Mouse (Mus musculus) limb, embryonic 14.5 days (tissue): ENCODE measurements at regions not wholly inside any gene's neighbourhood (a gene's known extent, or its start where the extent isn't known, plus 50 kb on each side); places are given as distances from the start of the nearest gene placed in this dataset.

ENCODE experiments used
- ATAC-seq: fragments of 200-750 bp; cut with Nextera tagmentation; 2 replicates; pipeline ENCODE4 v1.8.0; 2017; ENCODE audit warnings: low read depth, moderate number of reproducible peaks, moderate TSS enrichment; ENCODE audit not compliant: low FRiP score
- DNase-seq: peaks from one replicate; pipeline ENCODE4 v3.0.0-alpha.2; 2015; ENCODE audit warnings: low spot score
- H3K27ac ChIP-seq: fragments of 300-500 bp; sonication (generic); replicated peaks from 2 replicates; pipeline ENCODE4 v1.5.1; 2014; ENCODE audit warnings: low read depth, mild to moderate bottlenecking, low read length, moderate library complexity, mixed read lengths
- H3K27me3 ChIP-seq: fragments of 300-500 bp; sonication (generic); 2 replicates; pipeline ENCODE4 v1.6.1; 2014; ENCODE audit warnings: low read length, mixed read lengths; ENCODE audit not compliant: control insufficient read depth, insufficient read depth
- H3K36me3 ChIP-seq: fragments of 300-500 bp; sonication (generic); 2 replicates; pipeline ENCODE4 v1.6.1; 2014; ENCODE audit warnings: mild to moderate bottlenecking, low read length, moderate library complexity, mixed read lengths; ENCODE audit not compliant: control insufficient read depth, insufficient read depth
- H3K4me1 ChIP-seq: fragments of 300-500 bp; sonication (generic); 2 replicates; pipeline ENCODE4 v1.6.1; 2014; ENCODE audit warnings: antibody characterized with exemption, low read length, mixed read lengths; ENCODE audit not compliant: control insufficient read depth, insufficient read depth
- H3K4me2 ChIP-seq: fragments of 300-500 bp; sonication (generic); replicated peaks from 2 replicates; pipeline ENCODE4 v1.6.1; 2014; ENCODE audit warnings: low read depth, mild to moderate bottlenecking, low read length, moderate library complexity; ENCODE audit not compliant: severe bottlenecking
- H3K4me3 ChIP-seq: fragments of 300-500 bp; sonication (generic); replicated peaks from 2 replicates; pipeline ENCODE4 v1.5.1; 2014; ENCODE audit warnings: low read length
- H3K9ac ChIP-seq: fragments of 300-500 bp; sonication (generic); 2 replicates; pipeline ENCODE4 v1.6.1; 2014; ENCODE audit warnings: mild to moderate bottlenecking, low read depth, low read length, moderate library complexity; ENCODE audit not compliant: severe bottlenecking
- H3K9me3 ChIP-seq: fragments of 300-500 bp; sonication (generic); 2 replicates; pipeline ENCODE4 v1.6.1; 2016; ENCODE audit warnings: low read length; ENCODE audit not compliant: control insufficient read depth
- POLR2A ChIP-seq: fragments of 200-500 bp; IDR thresholded peaks from 2 replicates; pipeline ENCODE4 v1.8.0; 2012; ENCODE audit warnings: inconsistent platforms, mild to moderate bottlenecking, moderate library complexity, borderline replicate concordance; ENCODE audit not compliant: insufficient read depth, insufficient read length; ENCODE audit errors: extremely low read depth
- WGBS: fragments of 180-500 bp; shearing (Covaris S2); extraction: QIAGEN DNeasy Blood & Tissue Kit; methylation state at CpG from one replicate; pipeline ENCODE4 v1.1.7; 2014; 5-methylcytosine and 5-hydroxymethylcytosine counted together

DNA sequence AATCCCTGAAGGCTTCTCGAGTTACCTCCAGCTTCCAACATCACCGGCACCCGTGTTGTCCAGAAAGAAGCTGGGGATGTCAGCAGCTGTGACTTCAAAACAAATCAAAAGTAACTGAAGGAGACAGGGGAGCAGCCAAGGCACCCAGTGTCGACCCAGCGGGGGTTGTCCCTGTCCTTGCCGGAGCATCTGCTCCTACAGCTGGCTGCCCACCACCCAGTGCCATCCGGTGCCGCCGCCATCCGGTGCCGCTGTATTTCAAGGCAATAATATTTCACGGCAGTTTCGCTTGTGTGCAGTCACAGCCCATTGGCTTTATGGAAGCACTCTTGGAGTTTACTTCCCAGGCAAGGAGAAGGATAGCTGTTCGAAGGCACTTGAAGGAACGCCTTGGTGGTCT, 150.3 kb upstream of the A530016L24Rik start:
- no peak overlapping the region for H3K4me3 ChIP-seq
- H3K9ac ChIP-seq, result no peak overlapping the region
- no peak overlapping the region for H3K27ac ChIP-seq
- no peaks in the 10 kb centered on the region for H3K9me3 ChIP-seq
- DNase-seq (no peak), ATAC-seq (no peak)
- H3K36me3 ChIP-seq, result no peaks in the 10 kb centered on the region
- H3K4me2 ChIP-seq, result no peak overlapping the region
- peaks cover 6% of the 10 kb centered on the region for H3K4me1 ChIP-seq
- 63% methylated on average over 15 of the region's 15 CpGs for WGBS
- H3K27me3 ChIP-seq, result no peaks in the 10 kb centered on the region
- TF ChIP-seq POLR2A, result no peak

DNA sequence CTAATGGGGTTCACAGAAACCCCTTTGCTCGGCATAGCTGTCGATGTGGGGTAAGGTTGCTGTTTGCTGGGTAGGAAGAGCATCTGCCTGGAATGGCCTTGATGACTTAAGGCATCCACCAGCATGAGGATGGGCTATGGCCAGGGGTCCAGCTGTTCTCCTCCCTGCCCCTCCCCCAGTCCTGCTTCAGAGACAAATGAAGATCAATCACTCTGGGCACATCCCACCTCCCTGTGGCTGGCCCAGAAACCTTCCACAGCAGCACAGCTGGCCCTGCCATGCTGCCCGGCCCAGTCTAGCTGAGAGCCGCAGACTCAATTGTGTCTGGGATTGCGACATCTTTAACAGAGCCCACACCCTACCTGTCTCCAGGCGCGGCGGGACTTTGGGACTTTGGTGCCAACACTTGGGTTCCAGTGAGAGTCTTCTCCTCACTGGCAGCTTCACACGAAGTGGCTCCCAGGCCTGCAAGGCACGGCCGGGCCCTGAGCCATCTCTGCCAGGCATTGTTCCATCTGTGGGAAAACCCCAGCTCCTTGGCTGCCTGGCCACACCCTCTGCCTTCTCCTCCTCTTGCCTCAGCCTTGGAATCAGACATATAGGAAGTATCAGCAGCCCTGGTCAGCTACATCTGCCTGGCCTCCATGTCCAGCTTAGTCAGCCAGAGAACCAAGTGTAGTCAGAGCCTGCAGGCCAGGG, 149.6 kb upstream of the A530016L24Rik start:
- Histone ChIP-seq H3K9ac (no peak overlapping the region), H3K4me2 (no peak overlapping the region), H3K4me1 (no peaks in the 10 kb centered on the region; the same call in none of the 2 replicates), H3K27ac (no peak overlapping the region), H3K27me3 (no peaks in the 10 kb centered on the region), H3K9me3 (no peaks in the 10 kb centered on the region), H3K4me3 (no peak overlapping the region), H3K36me3 (no peaks in the 10 kb centered on the region)
- no peak for DNase-seq
- no peak for ATAC-seq
- WGBS, result 62% methylated on average over 11 of the region's 11 CpGs
- no peak for TF ChIP-seq POLR2A

DNA sequence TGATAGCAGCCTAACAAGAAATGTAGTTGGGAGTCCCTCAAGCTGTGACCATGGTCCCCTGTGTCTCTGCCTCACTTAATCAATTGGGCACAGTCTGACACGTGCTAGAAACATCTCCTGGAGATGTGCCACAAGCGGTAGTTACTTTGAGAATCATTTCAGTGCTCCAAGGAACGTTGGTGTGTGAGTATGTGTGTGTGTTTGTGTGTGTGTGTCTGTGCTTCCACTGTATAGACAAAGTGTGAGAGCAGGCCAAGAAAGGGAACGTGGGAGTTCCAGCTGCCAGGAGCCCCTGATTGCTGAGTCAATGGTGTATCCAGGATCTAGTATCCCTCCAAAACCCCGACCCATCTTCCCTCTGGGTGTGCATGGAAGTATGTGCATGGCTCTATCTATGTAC, 149.0 kb upstream of the A530016L24Rik start:
- Histone ChIP-seq H3K27ac (no peak overlapping the region), H3K4me1 (no peaks in the 10 kb centered on the region; the same call in 1 of the 2 replicates), H3K9ac (no peak overlapping the region), H3K4me2 (no peak overlapping the region), H3K9me3 (no peaks in the 10 kb centered on the region), H3K27me3 (no peaks in the 10 kb centered on the region), H3K4me3 (no peak overlapping the region), H3K36me3 (no peaks in the 10 kb centered on the region)
- no peak for DNase-seq
- no peak for ATAC-seq
- WGBS, result 71% methylated on average over 5 of the region's 5 CpGs
- no peak for TF ChIP-seq POLR2A

DNA sequence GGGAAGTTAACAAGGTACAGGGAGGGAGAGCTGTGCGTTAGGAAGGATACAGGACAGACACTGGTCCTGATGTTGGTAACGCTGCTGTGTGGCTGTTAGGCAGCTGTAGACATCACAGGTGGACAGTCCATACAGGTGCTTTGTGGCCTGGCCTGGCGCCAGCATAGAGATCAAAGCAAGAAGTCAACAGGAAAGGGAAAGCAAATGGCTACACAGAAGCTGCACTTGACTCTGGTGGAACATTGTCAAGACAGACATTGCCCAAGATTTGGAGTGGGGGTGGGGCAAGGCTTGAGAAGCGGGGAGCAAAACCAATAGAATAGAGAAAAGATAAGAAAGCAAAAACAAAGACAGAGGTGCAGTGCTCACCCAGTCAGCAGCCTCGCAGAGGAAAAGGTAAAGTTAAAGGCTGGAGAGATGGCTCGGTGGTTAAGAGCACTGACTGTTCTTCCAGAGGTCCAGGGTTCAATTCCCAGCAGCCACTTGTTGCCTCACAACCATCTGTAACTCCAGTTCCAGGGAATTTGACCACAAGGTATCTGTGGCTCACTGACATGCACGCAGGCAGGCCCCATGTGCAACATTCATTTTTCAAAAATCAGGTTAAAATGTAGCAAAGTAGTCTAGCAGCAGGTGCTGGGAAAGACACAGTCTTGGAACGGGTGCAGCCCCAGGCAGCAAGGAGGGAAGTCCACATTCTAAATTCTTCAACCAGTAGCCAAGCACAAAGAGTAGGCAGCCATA, 147.3 kb upstream of the A530016L24Rik start:
- WGBS, result 70% methylated on average over 8 of the region's 8 CpGs
- ATAC-seq, result no peak

DNA sequence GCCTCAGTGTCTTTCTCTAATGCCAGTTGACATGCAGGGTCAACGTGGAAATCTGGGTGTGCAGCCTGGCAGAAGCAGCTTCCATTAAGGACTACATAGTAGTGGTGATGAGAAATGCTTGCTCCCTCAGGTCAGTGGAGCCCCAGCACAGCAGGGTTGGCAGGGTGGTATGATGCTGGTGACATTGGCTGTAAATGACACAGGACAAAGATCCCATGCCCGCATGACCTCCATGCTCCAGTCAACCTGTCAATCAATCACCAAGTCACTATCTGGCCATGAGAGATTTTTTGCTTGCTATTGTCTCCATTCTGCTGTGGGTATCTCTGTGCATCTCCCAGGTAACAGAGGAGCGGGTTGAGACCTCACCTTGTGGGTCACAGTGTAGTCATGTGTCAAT, 146.2 kb upstream of the A530016L24Rik start:
- Histone ChIP-seq H3K27me3 (no peaks in the 10 kb centered on the region), H3K4me2 (no peak overlapping the region), H3K27ac (no peak overlapping the region), H3K4me1 (no peaks in the 10 kb centered on the region; the same call in 1 of the 2 replicates), H3K9ac (no peak overlapping the region), H3K9me3 (no peaks in the 10 kb centered on the region), H3K4me3 (no peak overlapping the region), H3K36me3 (no peaks in the 10 kb centered on the region)
- ATAC-seq (no peak), DNase-seq (no peak)
- WGBS, result 91% methylated on average over 3 of the region's 3 CpGs
- no peak for TF ChIP-seq POLR2A

More for the DNA sequence above, 147.3 kb upstream of the A530016L24Rik start:
- H3K27me3 ChIP-seq, result no peaks in the 10 kb centered on the region
- no peaks in the 10 kb centered on the region for H3K36me3 ChIP-seq
- DNase-seq, result no peak
- H3K27ac ChIP-seq, result no peak overlapping the region
- H3K4me1 ChIP-seq, result no peaks in the 10 kb centered on the region; the same call in 1 of the 2 replicates
- no peak for TF ChIP-seq POLR2A
- H3K9me3 ChIP-seq, result no peaks in the 10 kb centered on the region
- no peak overlapping the region for H3K4me2 ChIP-seq
- no peak overlapping the region for H3K4me3 ChIP-seq
- no peak overlapping the region for H3K9ac ChIP-seq
